Mouse (Mus musculus): ENCODE results near the gene Iffo1.
A peak's percentile ranks its signal among the peaks of the same experiment; 100 is the strongest.
"Not testable (repeated sequence)": the region's sequence is repeated elsewhere in the genome, so short reads cannot be mapped to it uniquely, and the experiment has no call there.

Gene Iffo1

GRCm38 (mm10) chr6:125160854-125161760 is 16.1 kb downstream of the Iffo1 start:
- DNase-seq (ENCODE audit: low read depth, low spot score): no peak

GRCm38 (mm10) chr6:125161971-125162370 is 16.9 kb downstream of the Iffo1 start:
- not testable (repeated sequence) for DNase-seq (ENCODE audit: low read depth, low spot score)

DNA sequence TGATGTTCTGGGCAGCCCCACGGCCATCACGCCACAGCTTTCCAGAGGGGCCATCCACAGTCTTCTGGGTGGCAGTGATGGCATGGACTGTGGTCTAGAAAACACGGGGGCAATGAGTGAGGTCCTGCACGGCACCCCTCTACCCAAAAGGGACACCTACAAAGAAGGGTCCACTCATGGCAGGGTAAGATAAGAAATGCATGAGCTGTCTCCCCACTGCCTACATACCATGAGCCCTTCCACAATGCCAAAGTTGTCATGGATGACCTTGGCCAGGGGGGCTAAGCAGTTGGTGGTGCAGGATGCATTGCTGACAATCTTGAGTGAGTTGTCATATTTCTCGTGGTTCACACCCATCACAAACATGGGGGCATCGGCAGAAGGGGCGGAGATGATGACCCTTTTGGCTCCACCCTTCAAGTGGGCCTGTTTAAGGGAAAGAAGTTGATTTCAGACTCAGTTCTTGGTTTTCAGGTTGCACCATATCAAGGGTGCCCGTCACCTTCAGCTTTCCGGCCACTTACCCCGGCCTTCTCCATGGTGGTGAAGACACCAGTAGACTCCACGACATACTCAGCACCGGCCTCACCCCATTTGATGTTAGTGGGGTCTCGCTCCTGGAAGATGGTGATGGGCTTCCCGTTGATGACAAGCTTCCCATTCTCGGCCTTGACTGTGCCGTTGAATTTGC is 17.7 kb downstream of the Iffo1 start:
- not testable (repeated sequence) for DNase-seq (ENCODE audit: low read depth, low spot score)

DNA sequence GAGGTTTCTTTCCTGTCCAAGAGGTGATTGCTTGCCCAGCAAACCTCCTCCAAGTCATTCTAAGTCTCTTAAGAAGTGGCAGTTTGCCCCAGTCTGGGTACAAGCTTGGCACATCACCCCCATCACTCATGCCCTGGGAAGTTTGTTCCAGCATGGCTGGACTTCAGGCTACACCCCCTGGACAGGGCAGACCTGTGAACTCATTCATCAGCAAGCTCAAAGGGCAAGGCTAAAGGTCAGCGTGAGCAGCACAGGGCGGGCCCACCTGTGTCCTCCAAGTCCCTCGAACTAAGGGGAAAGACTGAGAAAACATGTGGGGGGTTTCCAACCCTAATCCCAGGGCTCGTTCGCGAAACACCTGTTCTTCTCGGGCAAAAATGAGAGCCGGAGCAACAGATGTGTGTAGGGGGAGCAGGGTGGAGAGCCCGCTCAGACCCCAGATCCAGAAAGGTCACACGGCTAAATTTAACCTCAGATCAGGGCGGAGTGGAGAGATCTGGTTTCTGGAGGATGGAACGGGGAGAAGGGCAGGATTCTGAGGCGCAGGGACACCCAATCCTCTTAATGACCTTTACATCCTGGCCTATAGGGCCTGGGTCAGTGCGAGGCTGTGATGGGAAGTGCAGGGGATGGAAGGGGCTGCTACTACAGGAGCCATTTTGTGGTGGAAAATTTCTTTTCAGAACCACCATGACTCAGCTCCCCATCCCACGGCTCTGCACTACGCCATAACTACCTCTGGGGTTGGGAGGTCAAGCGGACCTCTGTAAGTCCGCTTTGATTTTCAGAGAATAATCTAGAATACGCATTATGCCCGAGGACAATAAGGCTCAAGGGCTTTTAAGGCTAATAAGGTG is 19.0 kb downstream of the Iffo1 start:
- no peak for DNase-seq (ENCODE audit: low read depth, low spot score)

GRCm38 (mm10) chr6:125164672-125165327 is 19.8 kb downstream of the Iffo1 start:
- peak; percentile 74 for DNase-seq (ENCODE audit: low read depth, low spot score)

DNA sequence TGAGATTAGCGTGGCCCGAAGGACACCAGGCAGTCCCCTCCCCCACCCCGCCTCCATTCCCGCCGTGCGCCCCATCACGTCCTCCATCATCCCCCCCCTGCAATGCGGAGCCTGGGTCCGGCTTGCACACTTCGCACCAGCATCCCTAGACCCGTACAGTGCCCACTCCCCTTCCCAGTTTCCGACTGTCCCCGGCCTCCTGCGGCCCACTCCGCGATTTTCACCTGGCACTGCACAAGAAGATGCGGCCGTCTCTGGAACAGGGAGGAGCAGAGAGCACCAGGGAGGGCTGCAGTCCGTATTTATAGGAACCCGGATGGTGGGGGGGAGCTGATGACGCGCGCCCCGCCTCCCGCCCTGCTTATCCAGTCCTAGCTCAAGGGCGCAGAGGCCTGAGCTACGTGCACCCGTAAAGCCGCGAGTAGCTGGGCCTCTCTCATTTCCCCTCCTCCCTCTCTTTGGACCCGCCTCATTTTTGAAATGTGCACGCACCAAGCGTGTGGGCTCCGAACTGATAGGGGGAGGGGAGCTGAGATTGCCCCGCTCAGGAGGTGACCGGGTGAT is 20.4 kb downstream of the Iffo1 start:
- peak; percentile 95 for DNase-seq (ENCODE audit: low read depth, low spot score)

GRCm38 (mm10) chr6:125166051-125166751 is 21.2 kb downstream of the Iffo1 start, which contains the start of gene Gapdh:
TSS of gene Gapdh (minus strand) at chr6:125166467.
- DNase-seq (ENCODE audit: low read depth, low spot score): no peak

- DNase-seq (ENCODE audit: low read depth, low spot score): no peak
Observed at GRCm38 (mm10) chr6:125166861-125167650, 22.0 kb downstream of the Iffo1 start.

DNA sequence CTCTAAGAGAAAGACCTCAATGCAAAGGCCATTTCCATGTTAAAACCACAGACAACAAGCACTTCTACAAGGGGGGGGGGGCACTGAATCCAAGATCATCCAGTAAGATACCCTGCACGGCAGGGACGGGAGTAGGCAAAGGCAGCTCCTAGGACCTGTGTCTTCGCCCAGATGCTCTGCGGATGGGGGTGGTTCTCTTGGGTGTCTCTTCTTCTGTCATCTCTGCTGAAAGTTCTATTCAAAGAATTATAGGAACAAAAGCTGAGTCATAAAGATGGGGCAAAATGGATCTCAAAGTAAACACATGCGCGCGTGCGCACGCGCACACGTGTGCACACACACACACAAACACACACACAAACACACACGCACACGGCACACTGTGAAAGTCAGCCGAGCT is 23.0 kb downstream of the Iffo1 start:
- no peak for DNase-seq (ENCODE audit: low read depth, low spot score)

DNA sequence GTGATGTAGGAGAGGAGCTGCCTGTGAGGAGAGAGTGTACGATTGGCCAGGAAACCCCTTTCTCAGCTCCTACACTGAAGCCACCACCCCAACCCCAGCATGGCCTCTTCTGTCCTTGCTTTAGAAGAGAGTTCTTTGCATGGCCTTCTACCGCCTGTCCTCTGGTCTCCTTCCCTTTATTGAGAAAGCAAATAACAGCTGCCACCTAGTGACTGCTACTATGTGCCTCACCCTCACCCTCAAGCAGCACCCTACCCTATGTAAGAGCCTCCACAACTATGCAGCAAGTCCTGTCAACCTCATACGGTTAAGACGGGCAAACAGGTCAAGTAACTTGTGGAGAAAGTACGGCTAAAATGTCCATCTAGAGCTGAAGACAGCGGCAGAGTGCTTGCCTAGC is 25.2 kb downstream of the Iffo1 start:
- DNase-seq (ENCODE audit: low read depth, low spot score): no peak

- DNase-seq (ENCODE audit: low read depth, low spot score): no peak
Observed at GRCm38 (mm10) chr6:125172474-125172873, 27.4 kb downstream of the Iffo1 start.

GRCm38 (mm10) chr6:125173256-125173655 is 28.2 kb downstream of the Iffo1 start:
- no peak for DNase-seq (ENCODE audit: low read depth, low spot score)

- no peak for DNase-seq (ENCODE audit: low read depth, low spot score)
Observed at GRCm38 (mm10) chr6:125175469-125175868, 30.4 kb downstream of the Iffo1 start.

GRCm38 (mm10) chr6:125179601-125180000 is 34.6 kb downstream of the Iffo1 start:
- no peak for DNase-seq (ENCODE audit: low read depth, low spot score)

DNA sequence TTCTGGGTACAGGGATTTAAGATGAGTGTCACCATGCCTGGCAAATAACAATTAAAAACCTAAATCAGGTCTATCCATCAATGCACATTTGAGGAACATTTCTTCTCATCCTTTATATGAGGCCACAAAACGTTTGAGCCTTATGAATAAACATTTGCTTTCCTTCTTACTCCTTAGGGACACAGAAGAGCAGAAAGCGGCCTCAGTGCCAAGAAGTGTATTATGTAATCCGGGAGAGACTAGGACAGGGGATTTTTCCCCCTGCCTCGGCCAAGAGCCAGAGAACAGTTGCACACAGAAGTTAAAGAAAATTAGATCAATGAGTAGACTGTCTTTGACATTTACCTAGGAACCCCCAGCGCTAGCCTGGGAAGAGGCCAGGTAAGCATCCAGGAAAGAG is 37.1 kb downstream of the Iffo1 start:
- no peak for DNase-seq (ENCODE audit: low read depth, low spot score)

GRCm38 (mm10) chr6:125186203-125186602 is 41.2 kb downstream of the Iffo1 start:
- DNase-seq (ENCODE audit: low read depth, low spot score): no peak

- DNase-seq (ENCODE audit: low read depth, low spot score): no peak
Observed at GRCm38 (mm10) chr6:125190816-125191215, 45.8 kb downstream of the Iffo1 start.

GRCm38 (mm10) chr6:125191332-125192015 is 46.4 kb downstream of the Iffo1 start, which contains the start of the genes Ncapd2 and Mrpl51:
TSS of gene Ncapd2 (minus strand) at chr6:125191701.
TSS of gene Mrpl51 (plus strand) at chr6:125191801.
- DNase-seq (ENCODE audit: low read depth, low spot score): peak; percentile 96

All from embryo, embryonic 11.5 days (tissue).